Mouse (Mus musculus): Measurements from ENCODE around the gene Brd2.

DNA sequence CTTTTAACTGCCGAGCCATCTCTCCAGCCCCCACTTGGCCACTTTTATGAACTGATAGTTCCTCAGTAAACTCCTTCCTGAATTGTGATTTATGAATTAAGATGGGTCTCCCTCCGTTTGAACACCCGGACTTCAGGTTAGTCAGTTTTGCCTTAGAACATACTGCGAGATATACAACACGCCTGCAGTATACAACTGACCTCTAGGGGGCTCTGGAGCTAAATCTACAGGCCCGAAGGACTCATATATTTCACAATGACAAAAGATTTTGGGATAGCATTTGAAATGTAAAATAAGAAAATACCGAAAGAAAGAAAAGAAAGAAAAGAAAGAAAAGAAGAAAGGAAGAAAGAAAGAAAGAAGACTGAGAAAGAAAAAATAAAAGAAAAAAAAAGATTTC is 47.2 kb downstream of the Brd2 start:
- TF ChIP-seq POLR2A (IDR thresholded peaks at IDR 0.05; ENCODE audit: low read depth, low read length) (no peak), CTCF (IDR thresholded peaks at IDR 0.05; ENCODE audit: borderline replicate concordance, insufficient read depth, low read length) (no peak)

Data from embryonic fibroblast, embryonic 13.5 days (primary cell).